Mouse (Mus musculus) cerebellum, adult (tissue): ENCODE measurements at regions not wholly inside any gene's neighbourhood (a gene's known extent, or its start where the extent isn't known, plus 50 kb on each side); places are given as distances from the start of the nearest gene placed in this dataset.
"Not testable (repeated sequence)": the region's sequence is repeated elsewhere in the genome, so short reads cannot be mapped to it uniquely, and the experiment has no call there.

Source experiments
- ATAC-seq: cut with Nextera tagmentation; 2 replicates; pipeline ENCODE4 v1.9.2; 2017; ENCODE audit warnings: mild to moderate bottlenecking, moderate library complexity, mixed read lengths; ENCODE audit not compliant: insufficient number of reproducible peaks, low FRiP score, low TSS enrichment

- ATAC-seq: no peak
These were observed 270.1 kb downstream of the 4933412E24Rik start for GRCm38 (mm10) chr15:59746290-59746689.

GRCm38 (mm10) chr15:59744411-59744931, 271.9 kb downstream of the 4933412E24Rik start:
- no peak for ATAC-seq

- ATAC-seq: no peak
These were observed 277.2 kb downstream of the 4933412E24Rik start for GRCm38 (mm10) chr15:59739197-59739596.

- ATAC-seq: no peak
These were observed 279.2 kb downstream of the 4933412E24Rik start for GRCm38 (mm10) chr15:59737247-59737646.

- no peak for ATAC-seq
These were observed 282.0 kb downstream of the 4933412E24Rik start for GRCm38 (mm10) chr15:59734376-59734775.

GRCm38 (mm10) chr15:59733932-59734331, 282.5 kb downstream of the 4933412E24Rik start:
- no peak for ATAC-seq

- ATAC-seq: no peak
These were observed 283.2 kb downstream of the 4933412E24Rik start for GRCm38 (mm10) chr15:59733031-59733810.

- ATAC-seq: no peak
These were observed 285.3 kb downstream of the 4933412E24Rik start for GRCm38 (mm10) chr15:59731129-59731528.

- ATAC-seq: no peak
These were observed 287.4 kb downstream of the 4933412E24Rik start for GRCm38 (mm10) chr15:59728817-59729560.

GRCm38 (mm10) chr15:59728131-59728601, 288.2 kb downstream of the 4933412E24Rik start:
- ATAC-seq: no peak

GRCm38 (mm10) chr15:59725881-59726280, 290.5 kb downstream of the 4933412E24Rik start:
- ATAC-seq: no peak

- no peak for ATAC-seq
These were observed 293.6 kb downstream of the 4933412E24Rik start for GRCm38 (mm10) chr15:59722661-59723413.

- no peak for ATAC-seq
These were observed 295.0 kb downstream of the 4933412E24Rik start for GRCm38 (mm10) chr15:59721420-59721819.

- ATAC-seq: no peak
These were observed 295.4 kb downstream of the 4933412E24Rik start for GRCm38 (mm10) chr15:59721018-59721417.

- no peak for ATAC-seq
These were observed 296.3 kb downstream of the 4933412E24Rik start for GRCm38 (mm10) chr15:59720149-59720548.

GRCm38 (mm10) chr15:59719383-59720128, 296.9 kb downstream of the 4933412E24Rik start:
- ATAC-seq: not testable (repeated sequence)

- no peak for ATAC-seq
These were observed 299.5 kb downstream of the 4933412E24Rik start for GRCm38 (mm10) chr15:59716872-59717271.

- ATAC-seq: no peak
These were observed 300.5 kb downstream of the 4933412E24Rik start for GRCm38 (mm10) chr15:59715951-59716350.

- no peak for ATAC-seq
These were observed 302.3 kb downstream of the 4933412E24Rik start for GRCm38 (mm10) chr15:59713965-59714739.
